Mouse (Mus musculus): ENCODE results near the gene Tpcn1. TPM values are rescaled to one million over a fixed set of nuclear protein-coding genes. Genes with fewer than 3 reads are reported as not detected.

Tpcn1 gene
- polyA plus RNA-seq, 1 experiment, result 121 TPM

GRCm38 (mm10) chr5:120536632-120537031, 51.8 kb downstream of the Tpcn1 start:
- Histone ChIP-seq H3K27ac (ENCODE audit: insufficient read depth, low read depth, low read length) (no peak overlapping the region), H3K4me3 (ENCODE audit: insufficient read depth, low read length) (no peak overlapping the region), H3K4me1 (ENCODE audit: control insufficient read depth, insufficient read depth, low read length) (no peaks in the 10 kb centered on the region)
- TF ChIP-seq POLR2A (IDR thresholded peaks at IDR 0.05; ENCODE audit: borderline replicate concordance, low read depth, low read length), result no peak
- no peak for TF ChIP-seq CTCF (IDR thresholded peaks at IDR 0.05; ENCODE audit: low read depth, low read length)

GRCm38 (mm10) chr5:120536046-120536445, 52.4 kb downstream of the Tpcn1 start:
- TF ChIP-seq POLR2A (IDR thresholded peaks at IDR 0.05; ENCODE audit: borderline replicate concordance, low read depth, low read length) (no peak), CTCF (IDR thresholded peaks at IDR 0.05; ENCODE audit: low read depth, low read length) (no peak)
- Histone ChIP-seq H3K4me1 (ENCODE audit: control insufficient read depth, insufficient read depth, low read length) (no peaks in the 10 kb centered on the region), H3K27ac (ENCODE audit: insufficient read depth, low read depth, low read length) (no peak overlapping the region), H3K4me3 (ENCODE audit: insufficient read depth, low read length) (no peak overlapping the region)

- TF ChIP-seq POLR2A (IDR thresholded peaks at IDR 0.05; ENCODE audit: borderline replicate concordance, low read depth, low read length) (no peak), CTCF (IDR thresholded peaks at IDR 0.05; ENCODE audit: low read depth, low read length) (no peak)
- H3K27ac ChIP-seq (ENCODE audit: insufficient read depth, low read depth, low read length), result no peak overlapping the region
- no peaks in the 10 kb centered on the region for H3K4me1 ChIP-seq (ENCODE audit: control insufficient read depth, insufficient read depth, low read length)
- no peak overlapping the region for H3K4me3 ChIP-seq (ENCODE audit: insufficient read depth, low read length)
Observed at GRCm38 (mm10) chr5:120534686-120535075, 53.8 kb downstream of the Tpcn1 start.

GRCm38 (mm10) chr5:120534071-120534685, 54.3 kb downstream of the Tpcn1 start:
- TF ChIP-seq POLR2A (IDR thresholded peaks at IDR 0.05; ENCODE audit: borderline replicate concordance, low read depth, low read length), result no peak
- no peak for TF ChIP-seq CTCF (IDR thresholded peaks at IDR 0.05; ENCODE audit: low read depth, low read length)
- Histone ChIP-seq H3K4me3 (ENCODE audit: insufficient read depth, low read length) (no peak overlapping the region), H3K4me1 (ENCODE audit: control insufficient read depth, insufficient read depth, low read length) (no peaks in the 10 kb centered on the region)

GRCm38 (mm10) chr5:120531631-120532030, 56.8 kb downstream of the Tpcn1 start:
- no peak overlapping the region for H3K27ac ChIP-seq (ENCODE audit: insufficient read depth, low read depth, low read length)
- TF ChIP-seq POLR2A (IDR thresholded peaks at IDR 0.05; ENCODE audit: borderline replicate concordance, low read depth, low read length) (no peak), CTCF (IDR thresholded peaks at IDR 0.05; ENCODE audit: low read depth, low read length) (no peak)
- H3K4me3 ChIP-seq (ENCODE audit: insufficient read depth, low read length), result no peak overlapping the region
- H3K4me1 ChIP-seq (ENCODE audit: control insufficient read depth, insufficient read depth, low read length), result peaks cover 12% of the 10 kb centered on the region

More at GRCm38 (mm10) chr5:120534071-120534685, 54.3 kb downstream of the Tpcn1 start:
- H3K27ac ChIP-seq (ENCODE audit: insufficient read depth, low read depth, low read length), result no peak overlapping the region

GRCm38 (mm10) chr5:120527296-120527964, 61.0 kb downstream of the Tpcn1 start:
- H3K4me3 ChIP-seq (ENCODE audit: insufficient read depth, low read length), result no peak overlapping the region
- peaks cover 20% of the 10 kb centered on the region for H3K4me1 ChIP-seq (ENCODE audit: control insufficient read depth, insufficient read depth, low read length)
- TF ChIP-seq CTCF (IDR thresholded peaks at IDR 0.05; ENCODE audit: low read depth, low read length), result no peak
- no peak for TF ChIP-seq POLR2A (IDR thresholded peaks at IDR 0.05; ENCODE audit: borderline replicate concordance, low read depth, low read length)
- H3K27ac ChIP-seq (ENCODE audit: insufficient read depth, low read depth, low read length), result 0 out of 2 replicates have a peak overlapping the region, but pooled peaks have one; percentile 4

- TF ChIP-seq POLR2A (IDR thresholded peaks at IDR 0.05; ENCODE audit: borderline replicate concordance, low read depth, low read length) (no peak), CTCF (IDR thresholded peaks at IDR 0.05; ENCODE audit: low read depth, low read length) (no peak)
- Histone ChIP-seq H3K4me1 (ENCODE audit: control insufficient read depth, insufficient read depth, low read length) (peaks cover 20% of the 10 kb centered on the region), H3K4me3 (ENCODE audit: insufficient read depth, low read length) (no peak overlapping the region)
Observed at GRCm38 (mm10) chr5:120526311-120526710, 62.2 kb downstream of the Tpcn1 start.

GRCm38 (mm10) chr5:120525737-120526136, 62.7 kb downstream of the Tpcn1 start:
- H3K27ac ChIP-seq (ENCODE audit: insufficient read depth, low read depth, low read length), result no peak overlapping the region
- H3K4me1 ChIP-seq (ENCODE audit: control insufficient read depth, insufficient read depth, low read length), result peaks cover 20% of the 10 kb centered on the region
- TF ChIP-seq CTCF (IDR thresholded peaks at IDR 0.05; ENCODE audit: low read depth, low read length) (no peak), POLR2A (IDR thresholded peaks at IDR 0.05; ENCODE audit: borderline replicate concordance, low read depth, low read length) (no peak)
- no peak overlapping the region for H3K4me3 ChIP-seq (ENCODE audit: insufficient read depth, low read length)

More at GRCm38 (mm10) chr5:120526311-120526710, 62.2 kb downstream of the Tpcn1 start:
- H3K27ac ChIP-seq (ENCODE audit: insufficient read depth, low read depth, low read length), result no peak overlapping the region

GRCm38 (mm10) chr5:120524736-120525135, 63.7 kb downstream of the Tpcn1 start:
- Histone ChIP-seq H3K4me1 (ENCODE audit: control insufficient read depth, insufficient read depth, low read length) (peaks cover 20% of the 10 kb centered on the region), H3K27ac (ENCODE audit: insufficient read depth, low read depth, low read length) (no peak overlapping the region), H3K4me3 (ENCODE audit: insufficient read depth, low read length) (no peak overlapping the region)
- TF ChIP-seq CTCF (IDR thresholded peaks at IDR 0.05; ENCODE audit: low read depth, low read length) (no peak), POLR2A (IDR thresholded peaks at IDR 0.05; ENCODE audit: borderline replicate concordance, low read depth, low read length) (no peak)

- Histone ChIP-seq H3K4me3 (ENCODE audit: insufficient read depth, low read length) (no peak overlapping the region), H3K27ac (ENCODE audit: insufficient read depth, low read depth, low read length) (no peak overlapping the region), H3K4me1 (ENCODE audit: control insufficient read depth, insufficient read depth, low read length) (peaks cover 22% of the 10 kb centered on the region)
- TF ChIP-seq CTCF (IDR thresholded peaks at IDR 0.05; ENCODE audit: low read depth, low read length) (peak; percentile 55), POLR2A (IDR thresholded peaks at IDR 0.05; ENCODE audit: borderline replicate concordance, low read depth, low read length) (no peak)
Observed at GRCm38 (mm10) chr5:120522649-120523048, 65.8 kb downstream of the Tpcn1 start.
